Mouse (Mus musculus) C2C12 (cell line): Measurements from ENCODE around the gene Nab2. TPM values are rescaled to one million over a fixed set of nuclear protein-coding genes. Genes with fewer than 3 reads are reported as not detected.

Experiments used
- H3K27me3 ChIP-seq: one replicate; pipeline ENCODE4 v1.6.1; 2011; ENCODE audit not compliant: control insufficient read depth, insufficient read depth, insufficient read length
- H3K36me3 ChIP-seq: one replicate; pipeline ENCODE4 v1.6.1; 2011; ENCODE audit not compliant: control insufficient read depth, insufficient read depth
- H3K4me3 ChIP-seq: one replicate; pipeline ENCODE4 v1.5.1; 2011; ENCODE audit warnings: mild to moderate bottlenecking, control low read depth; ENCODE audit not compliant: poor library complexity, insufficient read depth, severe bottlenecking
- H3K79me2 ChIP-seq: one replicate; pipeline ENCODE4 v1.6.1; 2011; ENCODE audit not compliant: control insufficient read depth, insufficient read depth
- H3K79me3 ChIP-seq: one replicate; pipeline ENCODE4 v1.6.1; 2011; ENCODE audit warnings: low read depth, control low read depth
- H3ac ChIP-seq: one replicate; pipeline ENCODE3; 2011; ENCODE audit warnings: low read depth; ENCODE audit not compliant: control insufficient read depth, insufficient read length
- CEBPB ChIP-seq: IDR thresholded peaks from one replicate; pipeline ENCODE4 v1.6.1; 2011; ENCODE audit warnings: low read depth, mild to moderate bottlenecking, control low read depth, moderate library complexity
- CTCF ChIP-seq: IDR thresholded peaks from one replicate; pipeline ENCODE4 v1.5.1; 2011; ENCODE audit not compliant: control insufficient read depth, insufficient read depth, insufficient read length
- FOSL1 ChIP-seq: IDR thresholded peaks from one replicate; pipeline ENCODE4 v1.8.0; 2011; ENCODE audit warnings: mild to moderate bottlenecking, low read length; ENCODE audit not compliant: poor library complexity, insufficient read depth, severe bottlenecking
- MAX ChIP-seq: IDR thresholded peaks from one replicate; pipeline ENCODE4 v1.6.1; 2011; ENCODE audit warnings: mild to moderate bottlenecking, control low read depth
- MYOD1 ChIP-seq: IDR thresholded peaks from one replicate; pipeline ENCODE4 v1.6.1; 2011; ENCODE audit warnings: low read depth; ENCODE audit not compliant: control insufficient read depth, insufficient read length
- MYOG ChIP-seq: IDR thresholded peaks from one replicate; pipeline ENCODE4 v1.6.1; 2011; ENCODE audit not compliant: control insufficient read depth, insufficient read length; ENCODE audit errors: extremely low read depth
- USF1 ChIP-seq: IDR thresholded peaks from one replicate; pipeline ENCODE4 v1.6.1; 2011; ENCODE audit warnings: low read depth, mild to moderate bottlenecking, control low read depth, moderate library complexity
- polyA plus RNA-seq: library from polyadenylated mRNA; unstranded; fragments of >200 nt; fragmentation: generic; extraction: Trizol; gene quantifications from one replicate; pipeline ENCODE4 v1.2.1, GENCODE M21; 2012; ENCODE audit warnings: missing spikeins

The Nab2 gene
- polyA plus RNA-seq, 1 experiment: 108 TPM

GRCm38 (mm10) chr10:127664166-127664565, 4.2 kb downstream of the Nab2 start:
- H3ac ChIP-seq: peak overlapping the region; percentile 16
- TF ChIP-seq USF1 (no peak), MAX (no peak), MYOD1 (no peak), CEBPB (no peak), MYOG (no peak), FOSL1 (no peak), CTCF (no peak)
- peaks cover 56% of the 10 kb centered on the region for H3K79me2 ChIP-seq
- H3K27me3 ChIP-seq: no peaks in the 10 kb centered on the region
- peaks cover 52% of the 10 kb centered on the region for H3K36me3 ChIP-seq
- peak overlapping the region; percentile 95 for H3K4me3 ChIP-seq
- H3K79me3 ChIP-seq: peaks cover 40% of the 10 kb centered on the region

GRCm38 (mm10) chr10:127663590-127663989, 4.8 kb downstream of the Nab2 start:
- H3K79me2 ChIP-seq: peaks cover 56% of the 10 kb centered on the region
- TF ChIP-seq MYOD1: no peak
- no peak for TF ChIP-seq MAX
- TF ChIP-seq MYOG: no peak
- TF ChIP-seq USF1: no peak
- TF ChIP-seq FOSL1: no peak
- TF ChIP-seq CEBPB: no peak
- TF ChIP-seq CTCF: no peak
- H3K79me3 ChIP-seq: peaks cover 40% of the 10 kb centered on the region
- peak overlapping the region; percentile 21 for H3K4me3 ChIP-seq
- no peaks in the 10 kb centered on the region for H3K27me3 ChIP-seq
- no peak overlapping the region for H3ac ChIP-seq
- peaks cover 52% of the 10 kb centered on the region for H3K36me3 ChIP-seq

GRCm38 (mm10) chr10:127662666-127663253, 5.6 kb downstream of the Nab2 start:
- TF ChIP-seq CTCF (peak; percentile 72), USF1 (no peak), CEBPB (no peak), MAX (no peak), MYOG (no peak)
- Histone ChIP-seq H3K79me2 (peaks cover 56% of the 10 kb centered on the region), H3K4me3 (peak overlapping the region; percentile 3), H3ac (peak overlapping the region; percentile 9), H3K79me3 (peaks cover 40% of the 10 kb centered on the region), H3K36me3 (peaks cover 52% of the 10 kb centered on the region), H3K27me3 (no peaks in the 10 kb centered on the region)

- Histone ChIP-seq H3K27me3 (no peaks in the 10 kb centered on the region), H3K79me3 (peaks cover 40% of the 10 kb centered on the region), H3K36me3 (peaks cover 52% of the 10 kb centered on the region), H3K79me2 (peaks cover 56% of the 10 kb centered on the region), H3ac (no peak overlapping the region), H3K4me3 (peak overlapping the region; percentile 3)
- TF ChIP-seq CTCF (no peak), CEBPB (no peak), MAX (no peak), MYOD1 (no peak), USF1 (no peak), FOSL1 (no peak), MYOG (no peak)
Observed at GRCm38 (mm10) chr10:127661915-127662663, 6.3 kb downstream of the Nab2 start.

- TF ChIP-seq MYOD1 (no peak), MAX (no peak), CEBPB (no peak), CTCF (no peak), FOSL1 (no peak), USF1 (no peak), MYOG (no peak)
- H3K27me3 ChIP-seq: no peaks in the 10 kb centered on the region
- no peak overlapping the region for H3ac ChIP-seq
- H3K79me2 ChIP-seq: peaks cover 55% of the 10 kb centered on the region
- H3K36me3 ChIP-seq: peaks cover 52% of the 10 kb centered on the region
- H3K4me3 ChIP-seq: no peak overlapping the region
- peaks cover 40% of the 10 kb centered on the region for H3K79me3 ChIP-seq
Observed at GRCm38 (mm10) chr10:127661291-127661914, 7.0 kb downstream of the Nab2 start.
